Mouse (Mus musculus): Measurements from ENCODE around the gene Htr5b.

Gene Htr5b

DNA sequence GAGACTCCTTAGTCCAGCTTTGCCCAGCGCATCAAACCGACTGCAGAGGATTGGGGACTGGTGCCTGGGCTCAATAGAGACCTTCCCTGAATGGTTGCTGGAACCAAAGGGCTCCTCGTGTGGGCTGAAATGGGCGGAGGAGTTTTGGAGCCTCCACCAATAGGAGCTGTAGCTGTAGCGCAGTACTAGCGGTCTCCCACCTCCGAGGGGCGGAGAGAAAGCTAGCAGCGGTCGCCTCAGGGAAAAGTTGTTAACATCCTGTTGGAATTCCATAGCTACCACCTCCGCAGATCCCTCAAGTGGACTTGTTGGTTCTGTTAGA is at the start of gene Htr5b:
Gene Htr5b (minus strand): TSS at position 67 of the 322 bp plus-strand sequence.
- DNase-seq (ENCODE audit: low spot score in 2 of 2): peak; percentile 15 to 24

DNA sequence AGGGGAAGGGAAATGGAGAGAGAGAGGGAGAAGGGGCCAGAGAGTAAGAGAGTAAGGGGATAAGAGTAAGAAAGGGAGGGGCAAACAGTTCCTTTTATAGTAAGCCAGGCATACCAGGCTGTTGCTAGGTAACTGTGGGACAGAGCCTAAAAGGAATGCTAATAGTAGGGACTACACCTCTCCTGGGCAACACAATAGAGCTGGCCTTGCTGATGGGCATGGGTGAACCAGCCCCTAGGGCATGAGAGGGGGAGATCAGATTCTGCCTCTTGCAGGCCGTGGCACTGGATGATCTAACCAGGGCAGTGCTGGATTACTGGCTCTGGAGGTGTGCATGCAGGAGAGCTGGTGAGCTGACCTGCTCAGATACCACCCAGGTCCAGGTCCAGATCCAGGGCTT is 49.2 kb upstream of the Htr5b start:
- no peak for DNase-seq (ENCODE audit: low spot score in 2 of 2)

DNA sequence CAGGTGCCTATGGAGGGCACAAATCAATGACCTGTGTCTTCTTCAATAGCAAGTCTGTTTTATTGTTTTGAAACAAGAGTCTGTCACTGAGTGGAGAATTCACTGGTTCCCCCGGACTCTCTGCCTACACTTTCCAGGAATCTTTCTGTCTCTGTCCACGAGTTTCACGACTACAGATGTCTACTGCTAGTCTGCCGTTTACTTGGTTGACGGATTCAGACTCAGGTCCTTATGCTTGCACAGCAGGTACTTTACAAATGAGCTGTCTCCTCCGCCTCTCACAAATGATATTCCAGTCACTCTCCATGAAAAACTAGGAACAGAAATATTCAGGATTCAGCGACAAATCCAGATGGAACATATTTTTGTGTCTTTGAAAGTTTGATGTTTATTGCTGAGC is 42.3 kb upstream of the Htr5b start:
- no peak for DNase-seq (ENCODE audit: low spot score in 2 of 2)

DNA sequence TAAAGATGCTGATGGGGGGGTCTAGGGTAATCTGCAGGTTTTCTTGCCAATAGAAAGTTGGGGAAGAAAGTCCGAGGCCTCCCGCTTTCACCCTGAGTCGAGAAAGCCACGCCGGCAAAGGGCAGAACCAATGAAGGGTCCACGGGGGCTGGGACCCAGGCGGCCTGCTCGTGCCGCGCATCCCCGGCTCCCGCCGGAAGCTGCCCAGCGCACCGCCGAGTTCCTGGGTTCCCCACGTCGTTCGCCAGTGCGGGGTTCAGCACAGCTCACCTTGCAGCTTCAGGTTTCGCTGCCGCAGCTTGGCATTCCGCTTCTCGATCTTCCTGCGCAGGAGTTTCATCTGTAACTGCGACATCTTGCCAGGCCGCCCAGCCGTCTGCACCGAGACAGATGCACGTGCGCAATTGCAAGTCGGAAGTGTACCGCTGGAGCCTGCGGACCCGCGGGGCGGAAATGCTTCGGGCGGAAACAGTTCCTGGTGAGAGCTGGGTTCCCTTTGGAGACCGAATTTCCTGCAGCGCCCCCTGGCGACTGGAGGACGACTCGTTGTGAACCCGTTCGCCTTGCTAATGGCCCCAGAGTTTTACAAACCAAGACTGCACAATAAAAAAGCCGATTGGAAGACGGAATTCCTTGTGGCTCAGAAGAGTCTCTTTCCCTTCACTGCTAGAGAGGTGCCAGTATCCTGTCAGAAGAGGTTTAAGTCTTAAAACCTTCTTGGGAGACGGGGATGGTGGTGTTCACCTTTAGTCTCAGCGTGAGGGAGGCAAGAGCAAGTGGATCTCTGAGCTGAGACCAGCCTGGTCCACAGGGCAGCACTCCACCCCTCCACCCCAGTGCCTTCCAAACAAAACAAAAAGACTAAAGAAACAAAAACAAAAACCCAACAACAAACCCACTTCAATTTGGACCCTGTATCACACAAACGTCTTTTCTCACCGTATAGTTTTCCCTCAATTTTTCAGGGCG is 39.5 kb upstream of the Htr5b start, which contains the start of gene Ddx18:
Gene Ddx18 (minus strand): TSS at position 469 of the 969 bp plus-strand sequence.
- peak; percentile 88 to 95 for DNase-seq (ENCODE audit: low spot score in 2 of 2)

DNA sequence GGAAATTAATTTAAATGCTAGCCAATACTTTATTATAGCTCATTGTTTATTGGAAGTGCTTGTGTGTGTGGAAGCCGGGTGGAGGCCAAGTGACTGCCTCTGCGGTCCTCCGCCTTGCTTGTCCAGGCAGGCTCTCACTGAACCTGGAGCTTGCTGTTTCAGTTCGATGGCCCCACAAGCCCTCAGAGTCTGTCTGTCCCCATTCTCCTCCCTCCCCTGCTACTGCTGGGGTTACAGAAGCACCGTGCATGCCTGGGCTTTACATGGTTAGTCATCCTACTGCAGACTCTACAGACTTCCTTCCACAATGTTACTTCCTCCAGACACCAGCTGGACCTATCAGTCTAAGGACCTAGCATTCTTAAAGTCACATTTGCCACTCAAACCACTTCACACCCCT is 29.6 kb upstream of the Htr5b start:
- DNase-seq (ENCODE audit: low spot score in 2 of 2): no peak

DNA sequence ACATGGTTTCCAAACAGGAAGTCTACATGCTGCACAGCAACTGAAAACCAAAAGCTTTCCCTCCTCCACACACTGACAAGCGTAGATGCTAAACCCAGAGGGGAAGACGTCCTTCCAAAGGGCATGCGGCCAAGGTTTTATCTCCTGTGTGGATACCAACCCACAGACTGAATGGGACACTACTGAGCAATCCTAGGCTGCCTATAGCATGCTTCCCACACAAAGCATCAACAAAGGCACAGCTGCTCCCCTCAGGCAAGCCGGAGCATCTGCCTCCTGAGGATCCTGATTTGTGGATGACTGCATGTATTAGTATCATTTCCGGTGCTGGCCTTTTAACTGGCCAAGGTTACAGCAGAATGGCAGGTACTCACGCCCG is 23.2 kb upstream of the Htr5b start:
- no peak for DNase-seq (ENCODE audit: low spot score in 2 of 2)

DNA sequence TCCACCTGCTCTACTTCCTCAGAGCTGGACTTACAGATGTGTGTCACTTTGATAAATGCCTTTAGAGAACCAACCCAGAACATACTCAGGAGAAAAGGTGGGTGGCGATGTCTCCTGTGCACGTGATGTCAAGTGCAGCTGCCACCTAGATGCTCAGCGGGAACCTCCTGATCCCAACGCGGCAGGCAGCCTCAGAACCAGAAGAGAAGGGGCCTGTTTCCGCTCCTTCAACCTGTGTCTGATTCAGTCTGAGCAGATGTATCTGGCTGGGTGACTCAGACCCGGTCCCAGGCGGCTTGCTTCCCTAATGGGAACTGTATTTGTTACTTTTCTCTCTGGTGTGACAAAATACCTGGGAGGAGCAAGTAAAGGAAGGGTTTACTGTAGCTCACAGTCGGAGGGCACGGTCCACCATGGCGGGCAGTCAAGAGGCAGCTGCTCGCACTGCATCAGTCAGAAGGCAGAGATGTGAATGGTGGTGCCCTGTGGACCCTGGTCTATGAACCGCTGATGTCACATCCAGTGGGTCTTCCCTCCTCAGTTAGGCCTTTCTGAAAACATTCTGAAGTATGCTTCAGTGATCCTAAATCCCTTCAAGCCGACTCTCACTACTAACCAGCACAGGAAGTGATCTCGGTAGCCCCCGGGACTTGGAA is 22.7 kb upstream of the Htr5b start:
- DNase-seq (ENCODE audit: low spot score in 2 of 2): no peak

DNA sequence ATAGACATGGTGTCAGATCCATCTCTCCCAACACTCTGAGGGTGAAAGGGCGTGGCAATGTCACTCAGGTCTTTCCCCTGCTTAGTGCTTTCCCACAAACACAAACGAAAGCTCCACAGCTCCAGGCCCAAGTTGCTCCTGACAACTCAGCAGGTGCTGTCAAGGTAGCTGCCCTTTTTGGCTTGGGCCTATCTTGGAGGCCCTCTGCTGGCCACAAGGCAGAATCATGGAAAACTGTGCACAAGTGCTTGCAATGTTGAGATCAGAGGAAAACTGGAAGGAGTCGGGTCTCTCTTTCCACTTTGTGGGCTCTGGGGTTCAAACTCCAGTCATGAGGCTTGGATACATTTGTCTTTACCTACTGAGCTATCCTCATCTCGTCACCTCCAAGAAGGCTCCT is 21.2 kb upstream of the Htr5b start:
- no peak for DNase-seq (ENCODE audit: low spot score in 2 of 2)

DNA sequence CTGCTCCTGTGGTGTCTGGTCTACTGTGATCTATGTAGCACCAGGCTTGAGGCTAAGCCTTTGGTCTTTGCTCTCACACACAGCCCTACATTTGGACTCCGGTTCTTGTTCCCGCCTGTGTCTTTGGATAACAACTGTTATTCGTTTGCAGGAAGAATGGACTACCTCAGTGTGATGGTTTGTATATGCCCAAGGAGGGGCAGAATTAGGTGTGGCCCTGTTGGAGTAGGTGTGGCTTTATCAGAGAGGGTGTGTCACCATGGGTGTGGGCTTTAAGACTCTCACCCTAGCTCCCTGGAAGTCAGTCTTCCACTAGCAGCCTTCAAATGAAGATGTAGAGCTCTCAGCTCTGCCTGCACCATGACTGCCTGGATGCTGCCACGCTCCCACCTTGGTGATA is 20.4 kb upstream of the Htr5b start:
- no peak for DNase-seq (ENCODE audit: low spot score in 2 of 2)

DNA sequence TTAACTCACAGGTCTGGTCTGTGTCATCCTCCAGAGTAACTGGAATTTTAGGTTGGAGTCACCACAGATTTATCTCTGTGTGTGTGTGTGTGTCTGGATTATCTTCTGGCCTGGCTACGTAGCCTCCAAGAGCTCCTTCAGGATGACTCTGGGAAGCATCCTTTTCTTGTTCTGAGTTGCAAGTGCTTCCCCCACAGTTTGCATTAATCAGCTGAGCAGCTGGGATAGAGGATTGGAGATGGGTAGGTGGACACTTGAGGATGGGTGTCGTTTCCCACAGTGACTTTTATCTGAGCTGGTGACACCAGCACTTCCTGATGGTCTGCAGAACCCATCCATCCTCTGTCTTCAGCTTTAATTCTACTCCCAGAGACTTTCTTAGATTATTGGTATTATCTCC is 18.6 kb upstream of the Htr5b start:
- peak in 1 of 2 experiments; percentile 16 for DNase-seq (ENCODE audit: low spot score in 2 of 2)

DNA sequence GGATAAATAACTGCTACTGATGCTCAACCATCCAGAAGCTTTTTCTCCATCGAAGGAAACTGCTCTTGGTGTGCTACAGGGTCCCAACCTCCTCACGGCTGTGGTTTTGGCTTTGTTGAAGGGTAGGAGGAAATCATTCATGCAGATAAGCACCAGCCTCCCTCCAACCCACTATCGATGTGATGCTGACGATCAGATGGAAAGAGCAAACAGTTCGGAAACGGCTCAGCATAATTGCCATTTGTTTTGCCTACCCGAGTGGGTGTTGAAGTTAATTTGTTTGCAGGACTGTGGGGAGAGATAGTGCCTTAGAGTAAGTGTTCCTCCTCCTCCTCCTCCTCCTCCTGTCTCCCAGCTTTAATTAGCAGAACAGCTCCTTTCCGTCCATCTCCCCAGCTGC is 12.1 kb upstream of the Htr5b start:
- DNase-seq (ENCODE audit: low spot score in 2 of 2): no peak

DNA sequence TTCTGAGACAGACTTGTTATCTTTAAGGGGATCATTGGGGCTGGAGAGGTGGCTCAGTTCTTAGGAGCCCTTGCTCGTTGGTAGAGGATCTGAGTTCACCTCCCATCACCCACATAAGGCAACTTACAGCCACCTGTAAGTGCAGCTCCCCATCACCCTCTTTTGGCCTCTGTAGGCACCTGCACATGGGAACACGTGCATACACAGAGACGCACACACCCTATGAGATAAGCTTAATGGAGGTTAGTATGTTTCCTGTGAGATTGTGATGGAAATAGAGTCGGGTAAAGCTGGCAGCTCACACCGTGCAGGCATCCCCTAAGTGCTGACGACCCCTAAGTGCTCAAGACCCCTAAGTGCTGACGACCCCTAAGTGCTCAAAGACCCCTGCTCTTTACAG is 3.2 kb upstream of the Htr5b start:
- no peak for DNase-seq (ENCODE audit: low spot score in 2 of 2)

DNA sequence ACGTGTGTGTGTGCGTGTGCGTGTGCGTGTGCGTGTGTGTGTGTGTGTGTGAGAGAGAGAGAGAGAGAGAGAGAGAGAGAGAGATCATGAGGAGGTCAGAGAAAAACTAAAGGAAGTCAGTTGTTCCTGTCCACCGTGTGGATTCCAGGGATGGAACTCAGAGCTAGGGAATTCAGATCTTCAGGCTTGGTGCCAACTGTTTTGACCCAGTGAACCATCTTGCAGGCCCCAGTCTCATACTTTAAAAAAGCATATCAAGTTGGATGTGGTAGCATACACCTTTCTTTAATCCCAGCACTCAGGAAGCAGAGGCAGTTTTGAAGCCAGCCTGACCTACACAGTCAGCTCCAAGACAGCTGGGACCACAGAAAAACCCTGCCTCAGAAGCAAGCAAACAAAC is 1.0 kb upstream of the Htr5b start:
- DNase-seq (ENCODE audit: low spot score in 2 of 2): no peak

DNA sequence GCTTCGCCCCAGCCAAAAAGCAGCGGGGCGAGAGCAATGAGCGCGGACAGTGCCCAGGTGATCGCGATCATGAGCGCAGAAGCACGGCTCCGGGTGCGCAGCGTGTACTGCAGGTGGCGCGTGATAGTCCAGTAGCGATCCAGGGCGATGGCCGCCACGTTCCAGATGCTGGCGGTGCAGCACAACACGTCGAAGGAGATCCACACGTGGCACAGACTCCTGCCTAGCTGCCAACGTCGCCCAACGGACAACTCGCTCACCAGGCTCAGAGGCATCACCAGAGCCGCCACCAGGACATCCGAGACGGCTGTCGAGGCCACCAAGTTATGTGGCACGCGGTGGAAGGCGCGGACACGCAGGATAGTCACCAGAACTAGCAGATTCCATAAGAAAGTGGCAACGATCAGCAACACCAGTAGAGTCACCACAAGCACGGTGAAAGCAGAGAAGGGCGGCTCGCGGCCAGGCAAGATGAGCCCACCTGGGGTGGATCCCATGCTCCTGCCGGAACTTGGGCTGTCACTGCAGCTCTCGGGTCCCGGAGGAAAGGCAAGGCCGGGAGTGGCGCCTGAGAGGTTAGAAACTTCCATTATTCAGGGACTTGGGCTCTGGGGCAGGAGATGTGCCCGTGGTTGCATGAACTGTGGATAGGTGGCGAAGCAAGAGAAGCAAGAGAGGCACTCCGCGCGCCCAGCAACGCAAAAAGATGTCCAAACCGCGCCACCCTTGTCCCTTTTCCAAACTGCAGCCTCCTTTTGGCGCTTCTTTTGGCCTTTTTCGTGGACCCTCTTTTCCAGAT is 466 bp downstream of the Htr5b start:
- no peak for DNase-seq (ENCODE audit: low spot score in 2 of 2)

DNA sequence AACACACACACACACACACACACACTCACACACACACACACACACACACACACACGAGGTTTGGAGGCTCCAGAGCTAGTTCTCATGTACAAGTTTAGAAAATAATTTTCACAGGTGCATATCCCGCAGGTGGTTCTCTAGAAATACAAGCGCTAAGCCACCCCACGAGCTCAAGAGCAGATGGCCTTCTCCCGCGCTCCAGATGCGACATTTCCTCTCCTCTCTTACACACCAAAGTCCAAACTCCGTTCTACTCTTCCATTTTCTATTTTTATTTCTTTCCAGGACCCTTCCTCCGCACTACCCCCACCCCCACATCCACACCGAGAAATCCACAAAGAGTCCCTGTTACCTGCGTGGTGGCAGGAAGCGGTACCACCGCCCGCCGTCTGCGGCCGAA is 1.2 kb downstream of the Htr5b start:
- no peak for DNase-seq (ENCODE audit: low spot score in 2 of 2)

DNA sequence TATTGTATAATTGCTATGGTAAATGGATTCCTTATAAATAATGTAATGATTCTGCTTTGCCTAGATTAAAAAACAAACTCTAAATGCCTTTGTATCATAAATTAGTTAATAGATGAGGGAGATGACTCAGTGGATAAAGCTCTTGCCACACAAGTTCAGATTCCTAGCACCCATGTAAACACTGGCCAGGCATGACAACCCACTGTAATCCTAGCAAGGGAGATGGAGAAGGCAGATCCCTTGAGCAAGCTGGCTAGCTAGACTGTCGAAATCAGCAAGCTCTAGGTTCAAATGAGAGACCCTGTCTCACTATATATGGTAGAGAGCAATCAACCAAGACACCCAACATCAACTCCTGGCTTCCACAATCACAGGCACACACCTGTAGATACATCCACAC is 9.7 kb downstream of the Htr5b start:
- no peak for DNase-seq (ENCODE audit: low spot score in 2 of 2)

DNA sequence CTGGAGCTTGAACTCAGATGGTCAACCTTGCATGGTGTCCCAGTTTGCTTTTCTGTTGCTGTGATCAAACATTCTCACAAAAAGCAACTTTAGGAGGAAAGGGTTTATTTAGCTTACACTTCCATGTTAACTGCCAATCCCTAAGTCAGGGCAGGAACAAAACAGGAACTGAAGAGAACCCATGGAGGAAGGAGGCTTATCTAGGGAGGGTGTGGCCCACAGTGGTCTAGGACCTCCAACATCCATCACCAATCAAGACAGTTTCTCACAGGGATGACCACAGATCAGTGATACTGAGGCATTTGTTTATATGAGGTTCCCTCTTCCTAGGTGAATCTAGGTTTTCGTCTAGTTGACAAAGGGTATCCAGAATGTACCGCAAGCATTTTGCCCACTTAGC is 16.3 kb downstream of the Htr5b start:
- DNase-seq (ENCODE audit: low spot score in 2 of 2): no peak

DNA sequence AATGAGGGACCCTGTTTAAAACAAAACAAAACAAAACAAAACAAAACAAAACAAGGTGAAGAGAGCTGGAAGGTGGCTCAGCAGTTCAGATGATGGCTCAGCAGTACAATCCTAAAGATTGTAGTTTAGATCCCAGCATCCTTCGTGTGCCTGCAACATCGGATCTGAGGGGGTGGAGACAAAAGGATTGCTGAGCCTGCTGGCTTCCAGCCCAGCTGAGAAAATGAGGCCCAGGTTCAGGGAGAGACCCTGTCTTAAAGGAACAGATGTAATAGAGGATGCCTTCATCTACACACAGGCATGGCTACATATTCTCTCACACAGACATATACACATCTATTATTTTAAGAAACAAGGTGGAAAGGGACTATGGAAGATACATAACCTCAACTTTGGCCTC is 17.1 kb downstream of the Htr5b start:
- DNase-seq (ENCODE audit: low spot score in 2 of 2): no peak

DNA sequence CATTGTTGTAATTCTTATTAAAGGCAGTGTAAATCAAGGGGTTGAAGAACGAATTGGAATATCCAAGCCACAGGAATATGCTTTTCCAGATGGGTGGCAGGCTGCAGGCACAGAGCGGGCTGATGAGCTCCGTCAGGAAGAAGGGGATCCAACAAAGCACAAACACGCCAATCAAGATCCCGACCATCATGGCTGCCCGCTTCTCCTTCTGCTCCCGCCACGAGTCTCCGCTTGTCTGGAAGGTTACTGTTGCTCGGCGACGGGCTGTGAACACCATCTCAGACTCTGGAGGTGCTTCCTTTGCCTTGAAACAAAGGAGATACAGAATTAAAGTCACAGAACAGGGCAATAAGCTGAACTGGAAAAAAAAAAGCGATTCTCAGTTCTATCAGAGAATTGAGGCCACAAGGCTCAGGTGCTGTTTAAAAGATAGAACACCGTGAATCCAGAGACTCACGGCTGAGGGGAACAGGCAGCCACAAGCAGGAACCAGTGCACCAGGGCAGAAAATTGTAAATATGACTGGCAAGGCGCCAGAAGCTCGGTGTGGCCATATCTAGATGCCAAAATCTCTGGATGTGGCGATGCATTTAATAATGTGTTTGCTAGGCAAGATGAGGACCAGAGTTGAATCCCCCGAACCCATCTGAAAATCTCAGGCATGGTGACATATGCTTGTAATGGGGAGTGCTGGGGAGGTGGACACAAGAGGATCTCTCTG is 17.7 kb downstream of the Htr5b start:
- DNase-seq (ENCODE audit: low spot score in 2 of 2): no peak

DNA sequence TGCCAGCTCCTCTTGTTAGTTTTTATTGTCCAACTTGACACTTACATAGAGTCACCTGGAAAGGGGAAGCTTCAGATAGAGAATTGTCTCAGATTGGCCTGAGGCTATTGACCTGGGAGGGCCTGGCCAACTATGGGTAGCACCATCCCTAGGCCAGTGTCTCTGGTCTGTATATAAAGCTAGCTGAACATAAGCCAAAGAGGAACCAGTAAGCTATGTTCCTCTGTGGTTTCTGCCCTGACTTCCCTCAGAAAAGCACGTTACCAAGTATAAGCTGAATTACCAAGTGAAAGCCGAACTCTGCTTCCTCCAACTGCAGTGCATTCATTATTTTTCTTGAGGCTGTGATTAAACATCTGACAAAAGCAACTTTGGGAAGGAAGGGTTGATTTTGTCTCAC is 19.5 kb downstream of the Htr5b start:
- DNase-seq (ENCODE audit: low spot score in 2 of 2): no peak

DNA sequence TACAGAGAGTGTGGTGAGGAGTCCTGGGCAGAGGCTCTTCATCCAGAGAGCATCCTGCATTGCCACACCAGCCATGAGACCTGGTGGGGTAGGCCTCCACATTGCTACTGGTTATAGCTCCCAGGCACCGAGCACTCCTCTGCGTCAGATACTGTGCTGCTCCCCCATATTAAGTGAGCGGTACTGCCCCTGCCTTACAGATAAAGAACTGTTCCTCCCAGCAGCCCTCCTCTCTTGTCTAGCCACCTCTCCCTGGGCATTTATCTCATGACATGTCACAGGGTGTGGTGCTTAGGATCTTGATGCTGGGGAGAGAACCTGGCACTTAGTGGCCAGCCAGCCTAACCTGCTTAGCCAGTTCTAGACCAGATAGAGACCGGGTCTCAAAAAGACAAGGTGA is 31.2 kb downstream of the Htr5b start:
- no peak for DNase-seq (ENCODE audit: low spot score in 2 of 2)

DNA sequence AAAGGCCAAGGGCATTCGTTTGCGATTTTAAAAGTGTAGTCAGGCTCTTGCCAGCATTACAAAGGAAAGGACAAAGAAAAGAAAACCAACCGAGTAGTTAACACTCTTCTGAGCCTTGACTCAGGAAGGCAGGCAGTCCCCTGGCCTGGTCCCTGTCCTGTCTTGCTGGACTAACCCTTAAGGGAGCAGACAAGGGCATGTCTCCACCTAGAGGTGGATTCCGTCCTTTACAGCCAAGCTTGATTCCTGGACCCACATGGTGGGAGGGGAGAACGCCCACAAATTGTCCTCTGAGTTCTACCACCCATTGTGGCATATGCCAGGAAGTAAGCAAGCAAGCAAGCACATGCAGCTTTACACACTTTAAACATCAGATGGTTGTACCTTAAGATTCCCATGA is 38.0 kb downstream of the Htr5b start:
- DNase-seq (ENCODE audit: low spot score in 2 of 2): peak in 1 of 2 experiments; percentile 27

Data from frontal cortex, postnatal 10 days (tissue).